Mouse (Mus musculus) midbrain, embryonic 15.5 days (tissue): ENCODE measurements around the gene 4930432M17Rik. TPM values are rescaled to one million over a fixed set of nuclear protein-coding genes. Genes with fewer than 3 reads are reported as not detected.

Experiments
- ATAC-seq: fragments of 200-750 bp; cut with Nextera tagmentation; replicated peaks from 2 replicates; pipeline ENCODE4 v1.8.0; 2017; ENCODE audit warnings: moderate TSS enrichment
- H3K27ac ChIP-seq: fragments of 300-500 bp; sonication (generic); 2 replicates; pipeline ENCODE4 v1.5.1; 2015; ENCODE audit warnings: mild to moderate bottlenecking, inconsistent platforms
- H3K27me3 ChIP-seq: fragments of 300-500 bp; sonication (generic); replicated peaks from 2 replicates; pipeline ENCODE4 v1.6.1; 2015; ENCODE audit warnings: inconsistent platforms
- H3K36me3 ChIP-seq: fragments of 300-500 bp; sonication (generic); replicated peaks from 2 replicates; pipeline ENCODE4 v1.6.1; 2015; ENCODE audit warnings: inconsistent platforms
- H3K4me1 ChIP-seq: fragments of 300-500 bp; sonication (generic); 2 replicates; pipeline ENCODE4 v1.6.1; 2015; ENCODE audit warnings: inconsistent platforms
- H3K4me2 ChIP-seq: fragments of 300-500 bp; sonication (generic); 2 replicates; pipeline ENCODE4 v1.6.1; 2015; ENCODE audit warnings: inconsistent platforms, mild to moderate bottlenecking, moderate library complexity
- H3K4me3 ChIP-seq: fragments of 300-500 bp; sonication (generic); 2 replicates; pipeline ENCODE4 v1.5.1; 2015; ENCODE audit warnings: mild to moderate bottlenecking, inconsistent platforms
- H3K9ac ChIP-seq: fragments of 300-500 bp; sonication (generic); 2 replicates; pipeline ENCODE4 v1.6.1; 2015; ENCODE audit warnings: mild to moderate bottlenecking, inconsistent platforms
- H3K9me3 ChIP-seq: fragments of 300-500 bp; sonication (generic); 2 replicates; pipeline ENCODE4 v1.6.1; 2016; ENCODE audit warnings: inconsistent platforms
- WGBS: fragments of 180-500 bp; shearing (Covaris S2); methylation state at CpG from one replicate; pipeline ENCODE4 v1.1.7; 2015; ENCODE audit warnings: mixed read lengths; 5-methylcytosine and 5-hydroxymethylcytosine counted together
- polyA plus RNA-seq: library from polyadenylated mRNA; unstranded; fragments of >200 nt; fragmentation: Nextera tagmentation; extraction: Ambion mirVana; gene quantifications from 2 replicates; pipeline ENCODE4 v1.2.1, GENCODE M21; 2015

Gene 4930432M17Rik
- polyA plus RNA-seq, 1 experiment from 2014 or later = not detected

DNA sequence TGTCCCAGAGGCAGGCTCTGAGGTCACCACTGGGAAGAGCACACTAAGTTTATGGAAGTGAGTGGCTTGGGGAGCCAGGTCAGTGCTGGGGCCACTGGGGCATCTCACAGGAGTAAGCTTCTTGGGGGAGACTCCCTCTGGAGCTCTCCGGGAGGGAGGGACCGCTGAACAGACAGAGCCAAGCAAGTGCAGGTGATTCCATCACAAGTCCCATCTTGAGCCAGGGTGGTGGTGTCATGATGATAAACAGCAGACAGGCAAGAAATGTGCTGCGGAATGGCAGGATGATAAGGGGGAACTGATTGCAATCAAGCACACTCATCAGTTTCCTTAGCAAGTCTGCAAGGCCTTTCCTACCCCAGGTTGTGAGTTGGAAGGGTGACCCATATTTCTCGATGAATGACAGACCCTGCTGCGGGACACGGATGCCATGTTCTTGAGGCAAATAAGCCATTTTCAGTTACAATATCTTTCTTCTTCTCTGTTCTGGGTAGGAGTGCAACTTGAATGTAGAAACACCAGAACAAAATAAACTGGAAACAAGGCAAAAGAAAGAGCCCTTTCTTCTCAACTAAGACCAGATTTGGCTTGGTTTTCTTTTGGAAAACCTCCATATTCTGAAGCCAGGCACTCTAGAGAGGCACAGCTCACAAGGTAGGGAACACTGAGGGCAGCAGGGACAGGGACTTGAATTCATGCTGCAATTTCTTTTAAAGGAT is 45.3 kb downstream of the 4930432M17Rik start:
- Histone ChIP-seq H3K4me1 (peaks cover 1% of the 10 kb centered on the region; the same call in 1 of the 2 replicates), H3K27ac (no peak overlapping the region), H3K9me3 (no peaks in the 10 kb centered on the region), H3K4me2 (no peak overlapping the region), H3K9ac (no peak overlapping the region), H3K36me3 (no peaks in the 10 kb centered on the region), H3K27me3 (no peaks in the 10 kb centered on the region), H3K4me3 (no peak overlapping the region)
- no peak for ATAC-seq
- 80% methylated on average over 6 of the region's 6 CpGs for WGBS

DNA sequence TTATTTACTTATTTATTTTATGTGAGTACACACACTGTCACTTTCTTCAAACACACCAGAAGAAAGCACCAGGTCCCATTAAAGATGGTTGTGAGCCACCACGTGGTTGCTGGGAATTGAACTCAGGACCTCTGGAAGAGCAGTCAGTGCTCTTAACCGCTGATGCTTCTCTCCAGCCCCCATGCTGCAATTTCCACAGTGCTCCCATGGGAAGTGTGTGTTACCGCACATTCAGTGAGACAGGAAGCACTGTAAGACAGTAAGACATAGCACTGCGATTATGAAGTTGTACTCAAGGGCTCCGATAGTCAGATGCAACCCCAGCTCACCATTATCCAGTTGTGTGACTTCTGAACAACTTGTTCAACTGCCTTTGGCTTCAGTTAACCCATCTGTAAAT is 45.9 kb downstream of the 4930432M17Rik start:
- ATAC-seq = no peak
- no peaks in the 10 kb centered on the region for H3K9me3 ChIP-seq
- WGBS = 90% methylated on average over 5 of the region's 5 CpGs
- H3K36me3 ChIP-seq = no peaks in the 10 kb centered on the region
- H3K4me3 ChIP-seq = no peak overlapping the region
- no peak overlapping the region for H3K27ac ChIP-seq
- no peak overlapping the region for H3K4me2 ChIP-seq
- peaks cover 7% of the 10 kb centered on the region for H3K4me1 ChIP-seq
- H3K27me3 ChIP-seq = no peaks in the 10 kb centered on the region
- H3K9ac ChIP-seq = no peak overlapping the region

DNA sequence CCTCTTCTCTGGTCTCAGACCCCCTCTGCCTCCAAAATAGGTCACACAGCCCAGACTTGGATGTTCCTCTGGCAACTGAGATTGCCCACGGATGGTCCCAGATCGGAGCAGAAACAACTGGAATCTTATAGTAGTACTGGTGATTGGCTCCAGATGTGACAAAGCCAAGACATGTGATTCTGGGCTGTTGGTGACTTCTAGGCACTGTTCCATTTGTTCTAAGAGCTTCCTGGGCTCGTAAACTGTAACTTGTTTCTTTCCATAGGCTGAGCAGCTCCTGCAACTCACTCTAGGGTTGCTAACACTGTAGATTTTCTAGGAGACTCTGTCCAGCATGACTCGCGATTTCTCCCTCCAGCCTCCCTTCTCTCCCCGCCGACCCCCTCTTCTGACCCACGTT is 48.1 kb downstream of the 4930432M17Rik start:
- H3K4me1 ChIP-seq = peaks cover 19% of the 10 kb centered on the region
- ATAC-seq = no peak
- no peak overlapping the region for H3K4me3 ChIP-seq
- H3K27ac ChIP-seq = no peak overlapping the region
- no peaks in the 10 kb centered on the region for H3K9me3 ChIP-seq
- H3K27me3 ChIP-seq = peaks cover 3% of the 10 kb centered on the region; the same call in 1 of the 2 replicates
- WGBS = 81% methylated on average over 8 of the region's 8 CpGs
- no peak overlapping the region for H3K4me2 ChIP-seq
- no peaks in the 10 kb centered on the region for H3K36me3 ChIP-seq
- no peak overlapping the region for H3K9ac ChIP-seq

DNA sequence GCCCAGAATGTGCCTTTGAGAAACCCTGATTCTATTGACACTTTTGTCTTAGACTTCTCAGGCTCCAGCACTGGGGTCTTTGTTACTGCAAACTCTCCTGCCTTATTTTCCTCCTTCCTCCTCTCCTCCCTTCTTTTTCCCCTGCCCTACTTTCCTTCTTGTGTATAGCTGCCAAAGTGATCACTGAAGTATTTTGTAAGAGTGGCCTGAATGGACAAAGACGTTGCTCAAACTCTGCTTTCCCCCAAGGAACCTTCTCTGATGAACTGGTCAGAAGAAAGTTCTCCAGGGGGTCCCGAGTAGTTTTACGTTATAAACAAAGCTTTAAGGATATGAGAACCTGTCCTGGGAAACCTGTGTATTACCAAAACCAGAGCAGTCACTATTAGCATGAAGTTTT is 49.1 kb downstream of the 4930432M17Rik start:
- no peak overlapping the region for H3K27ac ChIP-seq
- H3K4me1 ChIP-seq = peaks cover 26% of the 10 kb centered on the region
- H3K36me3 ChIP-seq = no peaks in the 10 kb centered on the region
- no peak for ATAC-seq
- H3K9ac ChIP-seq = no peak overlapping the region
- 73% methylated on average over 3 of the region's 3 CpGs for WGBS
- no peak overlapping the region for H3K4me3 ChIP-seq
- H3K4me2 ChIP-seq = no peak overlapping the region
- peaks cover 3% of the 10 kb centered on the region; the same call in 1 of the 2 replicates for H3K27me3 ChIP-seq
- no peaks in the 10 kb centered on the region for H3K9me3 ChIP-seq

DNA sequence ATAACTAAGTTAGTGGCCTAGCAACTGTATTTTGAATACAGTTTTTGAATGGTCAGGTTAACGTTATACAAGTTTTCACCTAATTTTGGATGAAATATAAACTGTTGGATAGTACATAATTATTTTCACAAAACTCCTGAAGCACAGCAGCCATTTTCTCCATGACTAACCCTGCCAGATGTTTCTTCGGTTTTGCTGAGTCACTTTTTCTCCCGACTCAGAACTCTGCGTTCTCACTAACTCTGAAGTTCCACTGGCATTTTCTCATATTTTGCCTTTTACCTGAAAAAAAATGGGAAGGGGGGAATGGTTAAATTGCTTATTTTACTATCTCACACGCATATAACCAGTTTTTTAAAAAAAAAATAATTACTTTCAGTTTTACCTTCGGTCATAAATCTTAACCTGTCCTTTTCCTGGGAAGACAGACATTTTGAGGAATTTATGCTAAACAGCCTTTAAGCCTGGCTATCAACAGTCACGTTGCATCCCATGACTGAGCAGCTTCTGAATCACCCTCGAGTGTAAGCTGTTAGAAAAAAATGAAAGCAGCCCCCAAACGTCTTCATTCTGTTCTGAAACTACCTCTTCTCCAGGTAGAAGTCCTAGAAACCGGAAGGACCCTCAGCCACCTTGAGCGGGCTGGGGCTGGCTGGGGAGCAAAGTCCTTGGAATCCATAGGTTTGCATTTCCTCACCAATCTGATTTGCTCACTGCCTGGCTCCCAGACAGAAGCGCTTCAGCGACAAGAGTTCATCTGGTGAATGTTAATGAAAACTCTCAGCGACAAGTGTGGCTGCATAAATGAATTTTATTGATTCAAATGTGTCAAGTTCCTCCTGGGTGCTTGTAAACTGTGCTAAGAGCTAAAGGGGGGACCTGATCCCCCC is 50.5 kb downstream of the 4930432M17Rik start:
- no peak for ATAC-seq
- peak overlapping the region; percentile 1; the same call in 1 of the 2 replicates for H3K27ac ChIP-seq

DNA sequence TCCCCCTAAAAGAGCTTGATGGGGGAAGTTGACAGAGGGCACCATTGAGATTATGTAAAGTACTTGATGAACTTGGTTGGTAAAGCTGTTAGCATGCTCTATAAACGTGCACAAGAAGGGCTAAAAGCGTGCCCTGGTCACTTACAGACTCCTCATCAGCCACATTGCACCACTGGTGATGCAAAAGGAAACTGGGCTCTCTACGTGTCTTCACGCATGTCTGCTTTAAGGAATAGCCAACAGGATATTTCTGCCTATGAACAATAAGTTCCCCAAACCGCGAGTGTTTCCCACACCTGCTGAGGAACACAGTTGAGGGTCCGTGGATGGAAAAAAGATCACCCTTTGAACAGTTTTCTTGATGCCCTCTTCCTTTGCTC is 51.1 kb downstream of the 4930432M17Rik start:
- no peak for ATAC-seq
- H3K4me3 ChIP-seq = no peak overlapping the region
- 47% methylated on average over 7 of the region's 7 CpGs for WGBS
- H3K9me3 ChIP-seq = no peaks in the 10 kb centered on the region
- peak overlapping the region; percentile 1; the same call in 1 of the 2 replicates for H3K27ac ChIP-seq
- H3K36me3 ChIP-seq = no peaks in the 10 kb centered on the region
- H3K4me2 ChIP-seq = peak overlapping the region; percentile 31
- H3K27me3 ChIP-seq = peaks cover 3% of the 10 kb centered on the region; the same call in 1 of the 2 replicates
- no peak overlapping the region for H3K9ac ChIP-seq
- peaks cover 29% of the 10 kb centered on the region for H3K4me1 ChIP-seq

More for the DNA sequence above, 50.5 kb downstream of the 4930432M17Rik start:
- Histone ChIP-seq H3K36me3 (no peaks in the 10 kb centered on the region), H3K4me2 (peak overlapping the region; percentile 31), H3K4me3 (no peak overlapping the region), H3K4me1 (peaks cover 29% of the 10 kb centered on the region), H3K27me3 (peaks cover 3% of the 10 kb centered on the region; the same call in 1 of the 2 replicates), H3K9me3 (no peaks in the 10 kb centered on the region), H3K9ac (no peak overlapping the region)
- 42% methylated on average over 14 of the region's 14 CpGs for WGBS

DNA sequence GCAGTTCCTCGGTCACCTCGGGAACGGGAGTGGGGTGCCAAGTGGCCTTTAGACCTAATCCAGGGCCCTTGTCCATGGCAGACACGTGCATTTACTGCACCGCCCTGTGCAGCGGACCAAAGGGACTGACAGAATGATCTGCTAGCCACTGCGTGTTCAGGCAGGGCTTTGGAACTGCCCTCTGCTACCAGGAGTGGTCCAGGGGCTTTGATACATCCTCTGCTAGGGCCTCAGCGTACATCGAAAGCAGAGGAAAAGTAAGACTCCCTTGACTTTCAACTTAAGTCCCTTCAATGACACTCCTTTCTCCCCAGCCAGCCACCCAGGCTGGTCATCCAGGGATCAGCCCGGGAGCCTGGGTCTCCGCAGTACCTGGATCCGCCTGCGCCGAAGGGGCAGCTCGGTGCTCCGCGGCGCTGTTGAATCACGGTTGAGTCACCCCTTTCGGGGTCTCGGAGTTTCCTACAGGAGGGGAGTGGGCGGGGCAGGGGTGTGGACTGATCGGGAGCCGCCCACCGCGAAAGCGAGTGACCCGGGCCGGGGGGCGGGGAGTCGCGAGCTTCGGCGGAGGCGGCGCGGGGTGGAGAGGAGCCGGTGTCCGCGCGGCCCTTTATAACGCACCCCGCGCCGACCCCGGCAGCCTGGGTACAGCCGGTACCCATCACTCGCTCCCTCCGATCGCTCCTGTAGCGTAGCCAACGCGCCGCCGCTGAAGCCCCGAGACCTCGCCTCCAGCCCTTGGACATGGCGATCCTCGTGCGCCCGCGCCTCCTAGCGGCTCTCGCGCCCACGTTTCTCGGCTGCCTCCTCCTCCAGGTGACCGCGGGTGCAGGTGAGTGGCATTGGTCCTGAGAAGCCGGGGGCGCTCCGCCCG is 52.6 kb downstream of the 4930432M17Rik start, which contains the start of gene F3:
F3 (plus strand) TSS at position 567 of the 874 bp plus-strand sequence.
- WGBS = under 1% methylated on average over 70 of the region's 73 CpGs
- Histone ChIP-seq H3K27me3 (peaks cover 3% of the 10 kb centered on the region; the same call in 1 of the 2 replicates), H3K4me2 (peak within 1 kb of the TSS; percentile 84), H3K36me3 (no peaks in the 10 kb centered on the region), H3K4me1 (peaks cover 29% of the 10 kb centered on the region), H3K27ac (peak within 1 kb of the TSS; percentile 73), H3K9me3 (no peaks in the 10 kb centered on the region), H3K4me3 (peak within 1 kb of the TSS; percentile 81), H3K9ac (peak within 1 kb of the TSS; percentile 72)
- peak; percentile 89 for ATAC-seq

DNA sequence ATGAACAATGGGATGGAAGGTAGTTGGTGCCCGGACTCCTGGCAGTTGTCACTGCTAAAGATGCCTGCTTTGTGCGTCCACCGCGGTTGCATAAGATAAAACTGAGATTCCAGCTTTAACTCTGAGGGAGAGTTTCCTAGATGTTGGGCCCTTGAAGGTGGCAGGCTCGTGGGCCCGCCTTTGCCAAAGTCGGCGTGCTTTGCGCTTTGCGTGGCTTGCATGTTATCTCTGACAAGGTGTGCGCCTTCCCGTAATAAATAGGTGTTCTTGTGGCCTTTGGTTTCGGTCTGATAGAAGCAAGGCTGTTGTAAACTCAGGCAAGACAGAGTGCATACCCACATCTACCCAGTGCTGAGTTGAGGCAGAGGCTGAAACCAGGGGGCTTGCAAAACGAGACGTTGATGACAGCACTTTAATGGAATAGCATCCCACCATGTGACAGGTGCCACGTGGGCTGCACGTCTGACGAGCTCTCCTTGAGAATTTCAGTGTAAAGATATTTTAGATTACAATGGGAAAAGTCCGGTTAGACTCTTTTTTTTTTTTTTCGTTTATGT is 53.5 kb downstream of the 4930432M17Rik start:
- Histone ChIP-seq H3K4me2 (peak overlapping the region; percentile 84), H3K36me3 (no peaks in the 10 kb centered on the region), H3K27ac (peak overlapping the region; percentile 73), H3K9ac (peak overlapping the region; percentile 72), H3K9me3 (no peaks in the 10 kb centered on the region), H3K27me3 (peaks cover 3% of the 10 kb centered on the region; the same call in 1 of the 2 replicates), H3K4me3 (peak overlapping the region; percentile 81), H3K4me1 (peaks cover 29% of the 10 kb centered on the region)
- 6% methylated on average over 20 of the region's 20 CpGs for WGBS
- ATAC-seq = peak; percentile 73

DNA sequence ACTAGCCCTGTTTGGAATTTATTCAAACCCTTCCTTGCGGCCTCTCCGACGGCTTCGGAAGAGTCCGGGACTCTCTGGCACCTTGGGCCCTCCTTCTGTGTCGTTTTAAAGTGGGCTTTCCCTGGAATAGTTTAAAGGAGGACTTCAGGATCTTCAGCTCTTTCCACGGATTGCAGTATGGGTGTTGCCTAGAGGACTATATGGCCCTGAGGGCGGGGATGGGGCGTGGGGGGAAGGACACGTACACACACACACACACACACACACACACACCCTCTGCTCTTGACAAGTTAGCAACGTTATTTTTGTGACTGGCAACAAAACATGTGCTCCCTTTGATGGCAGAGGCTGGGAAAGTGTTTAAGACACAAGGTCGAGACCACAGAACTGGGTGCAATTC is 54.0 kb downstream of the 4930432M17Rik start:
- Histone ChIP-seq H3K27me3 (peaks cover 3% of the 10 kb centered on the region; the same call in 1 of the 2 replicates), H3K4me1 (peaks cover 29% of the 10 kb centered on the region), H3K4me2 (peak overlapping the region; percentile 84), H3K27ac (no peak overlapping the region), H3K36me3 (no peaks in the 10 kb centered on the region), H3K9ac (no peak overlapping the region), H3K9me3 (no peaks in the 10 kb centered on the region), H3K4me3 (peak overlapping the region; percentile 81)
- 41% methylated on average over 12 of the region's 12 CpGs for WGBS
- ATAC-seq = no peak

DNA sequence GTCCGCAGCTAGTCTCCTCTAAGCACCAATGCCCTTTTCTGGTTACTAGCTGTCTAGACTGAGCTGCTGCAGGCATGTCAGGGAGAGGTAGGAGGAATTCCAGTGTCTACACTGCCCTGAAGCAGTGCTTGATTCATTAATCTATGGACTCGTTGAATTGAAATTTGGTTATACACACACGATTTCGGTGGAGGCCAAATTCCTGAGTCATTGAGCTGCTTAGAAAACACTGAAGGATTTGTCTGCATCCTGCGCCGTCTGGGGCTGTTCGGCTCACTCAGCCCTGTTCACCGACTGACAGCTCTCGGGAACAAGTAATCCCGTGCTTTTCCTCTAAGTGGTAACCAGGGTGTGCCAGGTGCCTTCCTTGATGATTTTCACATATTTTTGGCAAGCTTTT is 55.1 kb downstream of the 4930432M17Rik start:
- H3K36me3 ChIP-seq = no peaks in the 10 kb centered on the region
- no peak overlapping the region; the same call in none of the 2 replicates for H3K4me2 ChIP-seq
- peaks cover 29% of the 10 kb centered on the region for H3K4me1 ChIP-seq
- WGBS = 65% methylated on average over 10 of the region's 10 CpGs
- ATAC-seq = no peak
- H3K4me3 ChIP-seq = no peak overlapping the region
- no peaks in the 10 kb centered on the region for H3K9me3 ChIP-seq
- H3K27ac ChIP-seq = no peak overlapping the region
- H3K27me3 ChIP-seq = peaks cover 3% of the 10 kb centered on the region; the same call in 1 of the 2 replicates
- H3K9ac ChIP-seq = no peak overlapping the region

DNA sequence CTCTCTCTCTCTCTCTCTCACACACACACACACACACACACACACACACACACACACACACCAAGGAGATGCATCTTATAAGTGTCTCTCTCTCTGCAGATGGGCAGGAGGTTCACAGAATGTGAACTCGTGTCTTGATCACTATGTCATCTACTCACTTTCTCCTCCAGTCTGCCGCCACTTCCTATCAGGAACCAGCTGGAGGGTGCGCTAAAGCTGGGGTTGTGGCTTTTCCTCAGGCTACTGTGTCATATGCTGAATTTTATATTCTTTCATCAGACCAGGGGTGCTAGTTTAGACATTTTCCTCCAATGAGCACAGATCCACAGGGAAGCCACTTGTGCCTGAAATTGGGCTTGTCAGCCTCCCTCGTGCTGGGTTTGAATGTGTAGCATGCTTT is 59.1 kb downstream of the 4930432M17Rik start:
- no peak overlapping the region for H3K4me2 ChIP-seq
- no peak overlapping the region for H3K27ac ChIP-seq
- ATAC-seq = no peak
- H3K4me1 ChIP-seq = peaks cover 4% of the 10 kb centered on the region
- WGBS = 85% methylated on average over 4 of the region's 4 CpGs
- no peak overlapping the region for H3K4me3 ChIP-seq
- H3K9ac ChIP-seq = no peak overlapping the region
- H3K27me3 ChIP-seq = no peaks in the 10 kb centered on the region
- no peaks in the 10 kb centered on the region for H3K9me3 ChIP-seq
- peaks cover 2% of the 10 kb centered on the region for H3K36me3 ChIP-seq
